Mouse (Mus musculus) testis, adult 2 months (tissue): ENCODE data around the gene BB287469.
"Not testable (repeated sequence)": the region's sequence is repeated elsewhere in the genome, so short reads cannot be mapped to it uniquely, and the experiment has no call there.

Experiments
- CTCF ChIP-seq: fragments of 200-500 bp; IDR thresholded peaks from 2 replicates; pipeline ENCODE4 v1.5.1; 2012; ENCODE audit warnings: low read depth, mild to moderate bottlenecking, inconsistent platforms, low read length, moderate library complexity; ENCODE audit not compliant: control insufficient read depth, insufficient read depth, insufficient replicate concordance
- POLR2A ChIP-seq: fragments of 200-500 bp; IDR thresholded peaks from 2 replicates; pipeline ENCODE4 v1.6.1; 2012; ENCODE audit warnings: low read depth, mild to moderate bottlenecking, inconsistent platforms, low read length, moderate library complexity; ENCODE audit not compliant: control insufficient read depth

GRCm38 (mm10) chr12:87816277-87816676 lies at the start of gene BB287469:
- not testable (repeated sequence) for TF ChIP-seq CTCF, POLR2A
